Mouse (Mus musculus) erythroblast, embryonic 14.5 days (primary cell): Measurements from ENCODE around the gene Cx3cl1.

Experiments
- GATA1 ChIP-seq: IDR thresholded peaks from 2 replicates; pipeline ENCODE4 v1.6.1; 2012; ENCODE audit warnings: low read length, inconsistent platforms, mixed read lengths
- TAL1 ChIP-seq: IDR thresholded peaks from 3 replicates; pipeline ENCODE4 v1.6.1; 2012; ENCODE audit warnings: low read length, inconsistent platforms, mixed read lengths

DNA sequence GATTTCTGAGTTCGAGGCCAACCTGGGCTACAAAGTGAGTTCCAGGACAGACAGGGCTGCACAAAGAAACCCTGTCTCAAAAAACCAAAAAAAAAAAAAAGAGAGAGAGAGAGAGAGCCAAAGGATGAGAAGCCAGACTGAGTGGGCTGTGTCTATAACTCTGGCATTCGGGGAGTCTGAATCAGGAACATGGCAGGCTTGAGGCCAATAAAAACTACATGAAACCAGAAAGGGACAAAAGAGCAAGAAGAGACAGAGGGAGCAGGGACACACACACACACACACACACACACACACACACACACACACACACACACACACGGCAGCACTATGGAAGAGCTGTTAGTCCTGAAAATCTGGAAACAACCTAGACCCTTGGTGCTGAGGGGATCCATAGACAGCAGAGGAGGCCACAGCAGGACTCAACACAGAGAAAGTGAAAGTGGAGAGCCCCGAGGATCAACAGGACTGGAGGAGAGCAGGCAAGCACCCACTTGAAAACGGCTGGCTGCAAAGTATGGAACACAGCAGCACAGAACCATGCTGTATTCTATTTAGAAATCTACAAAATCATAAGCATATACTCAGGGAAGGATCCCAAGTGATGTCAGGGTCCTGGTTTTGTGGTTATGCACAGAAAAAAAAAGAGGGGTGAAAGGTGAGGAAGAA lies 36.2 kb upstream of the Cx3cl1 start:
- TF ChIP-seq TAL1 (no peak), GATA1 (no peak)
